Mouse (Mus musculus) heart, adult 8-10 months (tissue): ENCODE measurements around the gene Dnajb7. TPM values are rescaled to one million over a fixed set of nuclear protein-coding genes. Genes with fewer than 3 reads are reported as not detected.

Experiments used
- DNase-seq: peaks from one replicate; pipeline ENCODE4 v3.0.0; 2022; ENCODE audit warnings: low spot score
- total RNA-seq, 4 experiments: library from RNA; stranded (reverse); gene quantifications; 2 replicates each; pipeline ENCODE4 v1.2.4; 2022

The Dnajb7 gene
- total RNA-seq, 4 experiments from 2014 or later: not detected

GRCm38 (mm10) chr15:81365246-81365645 is 42.9 kb downstream of the Dnajb7 start:
- DNase-seq: no peak

- no peak for DNase-seq
These were observed 43.8 kb downstream of the Dnajb7 start for GRCm38 (mm10) chr15:81364271-81364670.

GRCm38 (mm10) chr15:81362501-81362900 is 45.6 kb downstream of the Dnajb7 start:
- no peak for DNase-seq

DNA sequence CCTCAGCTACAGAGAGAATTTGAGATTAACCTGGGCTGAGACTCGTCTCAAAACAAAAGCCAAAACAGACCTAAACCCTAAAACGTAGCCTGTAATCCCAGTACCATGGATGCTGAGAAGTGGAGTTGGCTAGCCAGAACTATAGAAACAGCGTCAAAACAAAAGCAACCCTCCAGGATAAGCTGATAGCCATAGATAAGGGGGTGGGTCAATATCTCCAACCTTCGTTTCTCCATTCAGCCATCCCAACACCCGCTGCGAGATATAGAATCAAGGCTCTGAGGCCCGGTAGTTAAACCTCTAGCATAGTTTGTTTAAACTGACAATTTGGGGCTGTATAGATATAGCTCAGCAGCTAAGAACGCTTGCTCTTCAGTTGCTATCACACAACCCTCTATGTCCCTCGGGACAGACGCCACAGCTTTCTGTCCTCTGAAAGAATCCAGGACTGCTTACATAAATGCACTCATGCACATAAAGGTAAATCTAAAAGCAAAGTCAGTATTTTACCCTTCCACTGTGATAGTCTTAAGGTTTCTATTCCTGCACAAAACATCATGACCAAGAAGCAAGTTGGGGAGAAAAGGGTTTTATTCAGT is 46.6 kb downstream of the Dnajb7 start:
- no peak for DNase-seq

DNA sequence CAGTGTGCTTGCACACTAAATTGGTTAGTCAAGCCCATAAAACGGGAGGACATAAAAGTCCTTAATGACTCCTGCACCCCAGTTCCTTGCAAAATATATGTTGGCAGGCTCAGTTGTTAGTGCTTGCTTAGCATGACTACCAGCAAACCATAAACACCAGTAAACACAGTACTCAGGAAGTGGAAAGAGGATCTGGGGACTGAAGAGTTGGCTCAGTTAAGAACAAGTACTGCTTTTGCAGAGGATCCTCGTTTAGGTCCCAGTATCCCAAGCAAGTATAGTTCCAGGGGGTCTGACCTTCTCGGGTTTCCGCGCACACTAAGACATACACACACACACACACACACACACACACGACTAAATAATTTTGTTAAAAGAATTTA is 47.1 kb downstream of the Dnajb7 start:
- DNase-seq: no peak

GRCm38 (mm10) chr15:81360345-81361021 is 47.6 kb downstream of the Dnajb7 start, which contains the start of gene Slc25a17:
TSS of gene Slc25a17 (minus strand) at chr15:81360812.
- peak; percentile 97 for DNase-seq

DNA sequence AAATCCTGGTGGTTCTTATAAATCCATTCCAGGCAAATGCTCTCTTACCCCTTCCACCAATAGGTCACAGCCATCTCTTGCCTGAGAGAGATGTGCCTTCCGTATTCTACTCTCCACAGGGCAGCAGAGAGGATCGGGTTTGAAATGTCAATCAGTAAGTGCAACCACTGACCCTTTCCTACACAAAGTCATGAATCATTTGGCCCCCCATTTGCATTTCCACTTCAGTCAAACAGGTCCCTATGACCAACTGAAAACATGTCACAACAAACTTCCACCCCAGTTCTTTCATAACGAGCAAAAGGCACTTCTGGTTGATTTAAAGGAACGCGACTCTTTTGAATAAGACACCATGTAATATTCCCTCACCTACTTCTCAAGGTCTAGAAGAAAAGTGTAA is 48.7 kb downstream of the Dnajb7 start:
- no peak for DNase-seq

DNA sequence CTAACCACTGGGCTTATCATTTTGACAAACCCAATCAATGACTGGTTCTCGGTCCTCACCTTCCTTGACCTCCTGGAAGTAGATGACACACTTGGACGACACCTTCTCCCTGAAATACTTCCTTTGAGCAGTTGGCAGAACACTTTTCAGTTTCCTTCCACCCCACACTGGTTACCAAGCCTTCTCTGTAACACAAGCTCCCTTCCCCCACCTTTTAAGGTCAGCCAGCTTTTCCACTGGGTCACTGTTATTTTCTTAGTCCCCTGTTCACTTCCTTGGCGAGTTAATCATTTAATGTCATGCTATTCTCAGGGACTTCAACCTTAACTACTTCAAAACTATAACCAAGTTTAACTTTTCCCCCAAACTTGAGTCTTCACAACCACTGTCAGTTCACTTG is 49.2 kb downstream of the Dnajb7 start:
- no peak for DNase-seq

DNA sequence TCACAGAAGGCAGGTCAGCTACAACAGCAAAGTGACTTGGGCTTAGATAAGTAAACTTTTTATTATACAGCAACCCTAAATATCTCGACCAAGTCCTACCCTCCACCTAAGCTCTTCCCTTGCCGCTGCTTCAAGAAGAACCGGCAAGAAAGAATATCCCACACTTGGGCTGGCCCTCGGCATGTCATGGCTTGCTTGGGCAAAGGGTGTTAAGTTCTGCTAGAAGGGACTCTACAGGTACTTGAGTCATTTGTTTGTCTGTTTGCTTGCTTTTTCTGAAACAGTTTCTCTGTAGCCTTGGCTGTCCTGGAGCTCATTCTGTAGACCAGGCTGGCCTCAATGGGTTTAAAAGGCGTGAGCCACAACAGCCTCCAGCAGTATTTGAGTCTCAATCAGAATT is 51.2 kb downstream of the Dnajb7 start:
- DNase-seq: no peak

Other genes with a start within 250 kb of the Dnajb7 start
- 1 to 10 TPM; 5.4 to 7.4 (median 6.7) TPM for gene Mrtfa, start 217.5 kb downstream of the Dnajb7 start, total RNA-seq
- gene Mchr1, start 172.8 kb downstream of the Dnajb7 start, total RNA-seq: not detected
- gene Slc25a17, start 47.5 kb downstream of the Dnajb7 start, total RNA-seq: 10 to 100 TPM; 11.7 to 13.5 (median 12.8) TPM
- gene St13, start 8.2 kb downstream of the Dnajb7 start, total RNA-seq: 100 to 1,000 TPM; 102 to 114 (median 104) TPM
- gene Xpnpep3, start 8.2 kb downstream of the Dnajb7 start, total RNA-seq: 10 to 100 TPM; 10.6 to 13.1 (median 12.0) TPM
- gene Rbx1, start 58.0 kb upstream of the Dnajb7 start, total RNA-seq: 100 to 1,000 TPM; 105 to 114 (median 113) TPM
- gene Ep300, start 177.1 kb upstream of the Dnajb7 start, total RNA-seq: 10 to 100 TPM; 40.2 to 48.8 (median 46.7) TPM